Mouse (Mus musculus): ENCODE data around the gene Ccng2.

DNA sequence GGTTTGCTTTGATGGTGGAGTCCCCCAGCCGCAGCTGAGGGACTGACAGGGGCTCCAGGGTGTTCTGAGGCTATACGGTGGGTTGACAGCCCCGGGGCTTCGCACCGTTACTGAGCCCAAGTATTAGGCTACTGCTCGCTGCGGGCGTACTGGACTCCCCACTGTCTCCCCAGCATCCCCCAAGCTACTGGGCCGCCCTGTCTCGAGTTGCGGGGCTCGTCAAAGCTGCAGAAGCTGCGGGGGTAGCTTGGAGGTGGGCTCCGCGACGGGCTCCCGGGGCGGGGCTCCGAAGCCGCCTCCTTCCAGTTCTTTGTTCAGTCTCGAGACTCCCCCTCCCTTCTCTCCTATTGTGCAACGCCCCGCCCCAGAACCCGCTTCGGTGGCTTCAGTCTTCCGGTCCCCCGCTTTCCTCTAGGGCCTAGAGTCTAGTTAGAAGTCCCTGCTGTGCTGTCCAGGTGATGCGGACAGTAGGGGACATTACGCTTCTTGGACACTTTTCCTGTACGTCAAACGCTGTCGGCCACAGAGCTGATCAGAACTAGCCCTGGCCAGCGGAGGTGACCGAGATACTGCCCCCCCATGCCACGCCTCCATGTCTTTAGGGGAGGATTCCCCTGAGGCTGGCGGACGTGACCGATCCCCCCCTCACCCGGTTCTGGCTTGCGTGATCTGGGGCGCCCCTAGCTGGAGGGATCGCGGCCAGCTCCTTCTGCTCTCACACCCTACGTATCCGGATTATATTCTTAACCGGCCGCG, 972 bp downstream of the Ccng2 start:
- TF ChIP-seq CTCF (IDR thresholded peaks at IDR 0.05; ENCODE audit: low read depth, low read length) (no peak), POLR2AphosphoS5 (IDR thresholded peaks at IDR 0.05; ENCODE audit: insufficient replicate concordance, low read depth, low read length) (no peak), GATA1 (IDR thresholded peaks at IDR 0.05; ENCODE audit: borderline replicate concordance, low read length) (no peak), TAL1 (conservative IDR thresholded peaks at IDR 0.05; ENCODE audit: low read depth, low read length) (no peak)

Measured in G1E (cell line).